Mouse (Mus musculus) bone marrow macrophage, adult 2 months (primary cell): ENCODE measurements around the gene Slc5a3. TPM values are rescaled to one million over a fixed set of nuclear protein-coding genes. Genes with fewer than 3 reads are reported as not detected.

Experiments
- H3K27ac ChIP-seq: 2 replicates; pipeline ENCODE4 v1.5.1; 2012; ENCODE audit warnings: low read depth, low read length; ENCODE audit not compliant: insufficient read depth
- H3K4me1 ChIP-seq: 2 replicates; pipeline ENCODE4 v1.6.1; 2012; ENCODE audit warnings: low read length; ENCODE audit not compliant: control insufficient read depth, insufficient read depth
- H3K4me3 ChIP-seq: 2 replicates; pipeline ENCODE4 v1.5.1; 2012; ENCODE audit warnings: mild to moderate bottlenecking, low read length, moderate library complexity; ENCODE audit not compliant: insufficient read depth
- CTCF ChIP-seq: IDR thresholded peaks from 2 replicates; pipeline ENCODE4 v1.5.1; 2012; ENCODE audit warnings: low read depth, mild to moderate bottlenecking, low read length, moderate library complexity
- POLR2A ChIP-seq: IDR thresholded peaks from 2 replicates; pipeline ENCODE4 v1.6.1; 2012; ENCODE audit warnings: mild to moderate bottlenecking, low read depth, low read length, borderline replicate concordance
- polyA plus RNA-seq: library from polyadenylated mRNA; stranded (reverse); fragments of >200 nt; gene quantifications from 2 replicates; pipeline ENCODE4 v1.2.4, GENCODE M21; 2012; ENCODE audit not compliant: missing spikeins, insufficient read depth, insufficient read length

Slc5a3 gene
- polyA plus RNA-seq, 1 experiment = 7.2 TPM

DNA sequence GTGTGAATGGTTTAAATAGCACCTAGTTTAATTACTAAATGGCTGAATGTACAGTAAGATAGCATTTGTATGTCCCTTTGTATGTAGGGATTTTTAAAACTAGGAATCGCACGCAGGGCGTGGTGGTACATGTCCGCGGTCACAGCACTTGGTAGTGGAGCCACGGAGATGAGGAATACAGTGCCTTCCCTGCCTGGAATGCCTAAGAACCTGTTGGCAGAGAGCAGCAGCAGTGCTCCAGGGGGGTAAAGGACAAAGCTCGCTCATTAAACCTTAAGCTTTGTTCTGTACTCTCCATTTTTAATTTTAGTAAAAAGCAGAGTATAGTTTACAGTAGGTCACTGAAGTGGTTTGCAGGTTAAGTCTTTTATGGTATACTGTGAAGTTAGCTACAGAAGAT is 3.5 kb downstream of the Slc5a3 start:
- peaks cover 22% of the 10 kb centered on the region for H3K4me1 ChIP-seq
- no peak overlapping the region for H3K27ac ChIP-seq
- TF ChIP-seq POLR2A = no peak
- no peak for TF ChIP-seq CTCF
- H3K4me3 ChIP-seq = no peak overlapping the region

DNA sequence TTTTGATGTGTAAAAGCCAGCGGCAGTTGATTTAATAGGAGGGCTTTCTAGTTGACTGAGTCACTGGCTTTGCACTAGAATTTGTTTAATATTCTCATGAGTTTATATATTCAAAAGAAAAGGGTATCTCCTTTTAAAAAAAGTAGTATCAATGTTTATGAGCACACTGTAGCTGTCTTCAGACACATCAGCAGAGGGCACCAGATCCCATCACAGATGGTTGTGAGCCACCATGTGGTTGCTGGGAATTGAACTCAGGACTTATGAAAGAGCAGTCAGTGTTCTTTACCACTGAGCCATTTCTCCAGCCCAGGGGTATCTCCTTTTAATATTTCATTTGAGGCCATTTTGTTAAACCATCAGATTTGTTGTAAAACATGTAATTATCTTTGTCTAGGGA is 4.7 kb downstream of the Slc5a3 start:
- H3K4me1 ChIP-seq = peaks cover 18% of the 10 kb centered on the region

DNA sequence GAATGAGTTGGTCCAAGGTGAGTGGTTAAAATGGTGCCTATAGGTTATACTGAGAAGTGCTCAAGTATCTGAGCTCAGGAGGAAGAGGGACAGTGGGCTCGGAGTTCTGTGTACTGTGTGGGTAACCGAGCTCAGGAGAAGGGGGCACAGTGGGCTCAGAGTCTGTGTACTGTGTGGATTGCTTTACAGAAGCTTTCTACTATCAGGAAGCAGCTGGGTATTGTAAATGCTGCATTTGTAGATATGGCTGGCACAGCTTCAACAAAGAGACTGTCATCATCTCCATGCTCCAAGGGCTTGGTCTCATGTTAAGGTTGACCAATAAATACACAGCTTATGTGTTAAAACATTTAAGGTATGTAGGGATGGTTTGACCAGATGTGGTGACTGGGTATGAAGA is 6.7 kb downstream of the Slc5a3 start:
- Histone ChIP-seq H3K4me3 (no peak overlapping the region), H3K4me1 (peaks cover 16% of the 10 kb centered on the region), H3K27ac (no peak overlapping the region)
- no peak for TF ChIP-seq CTCF

More for the DNA sequence above, 4.7 kb downstream of the Slc5a3 start:
- Histone ChIP-seq H3K27ac (no peak overlapping the region), H3K4me3 (no peak overlapping the region)
- TF ChIP-seq CTCF (no peak), POLR2A (no peak)

DNA sequence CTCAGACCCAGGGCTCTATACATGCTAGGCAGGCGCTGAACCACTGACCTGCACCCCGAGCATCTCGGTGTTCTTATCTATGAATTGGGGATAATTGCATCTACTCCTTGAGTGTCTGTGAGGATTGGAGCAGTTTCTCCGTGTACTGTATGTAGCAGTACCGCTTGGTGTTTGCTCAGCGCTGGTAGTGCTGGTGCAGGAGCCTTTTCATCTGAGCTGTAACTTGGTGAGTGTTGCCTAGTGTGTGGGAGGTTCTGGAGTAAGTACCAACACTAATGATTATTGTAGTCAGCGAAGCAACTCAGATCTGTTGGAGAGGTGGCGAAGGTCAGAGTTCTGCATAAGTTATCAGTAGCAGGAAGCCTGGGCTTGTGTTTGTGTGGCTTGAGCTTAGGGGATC is 12.2 kb downstream of the Slc5a3 start:
- H3K4me1 ChIP-seq = no peaks in the 10 kb centered on the region
- no peak for TF ChIP-seq CTCF
- TF ChIP-seq POLR2A = no peak
- no peak overlapping the region for H3K4me3 ChIP-seq
- no peak overlapping the region for H3K27ac ChIP-seq

DNA sequence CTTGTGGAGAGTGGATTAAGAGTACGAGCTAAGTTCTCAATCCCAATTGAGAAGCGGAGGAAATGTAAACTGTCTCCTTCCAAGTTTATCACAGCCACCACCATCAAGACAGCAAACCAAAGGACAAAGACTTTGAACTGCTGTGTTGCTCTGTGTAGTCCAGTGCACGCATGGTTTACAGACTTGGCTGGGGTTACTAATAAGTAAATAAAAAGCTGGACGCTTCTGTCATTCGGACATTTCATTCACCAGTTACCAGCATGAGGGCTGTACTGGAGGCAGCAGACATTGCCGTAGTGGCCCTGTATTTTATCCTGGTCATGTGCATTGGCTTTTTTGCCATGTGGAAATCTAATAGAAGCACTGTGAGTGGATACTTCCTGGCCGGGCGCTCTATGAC is 18.7 kb downstream of the Slc5a3 start:
- no peaks in the 10 kb centered on the region for H3K4me1 ChIP-seq
- TF ChIP-seq POLR2A (no peak), CTCF (no peak)
- no peak overlapping the region for H3K4me3 ChIP-seq
- no peak overlapping the region for H3K27ac ChIP-seq

DNA sequence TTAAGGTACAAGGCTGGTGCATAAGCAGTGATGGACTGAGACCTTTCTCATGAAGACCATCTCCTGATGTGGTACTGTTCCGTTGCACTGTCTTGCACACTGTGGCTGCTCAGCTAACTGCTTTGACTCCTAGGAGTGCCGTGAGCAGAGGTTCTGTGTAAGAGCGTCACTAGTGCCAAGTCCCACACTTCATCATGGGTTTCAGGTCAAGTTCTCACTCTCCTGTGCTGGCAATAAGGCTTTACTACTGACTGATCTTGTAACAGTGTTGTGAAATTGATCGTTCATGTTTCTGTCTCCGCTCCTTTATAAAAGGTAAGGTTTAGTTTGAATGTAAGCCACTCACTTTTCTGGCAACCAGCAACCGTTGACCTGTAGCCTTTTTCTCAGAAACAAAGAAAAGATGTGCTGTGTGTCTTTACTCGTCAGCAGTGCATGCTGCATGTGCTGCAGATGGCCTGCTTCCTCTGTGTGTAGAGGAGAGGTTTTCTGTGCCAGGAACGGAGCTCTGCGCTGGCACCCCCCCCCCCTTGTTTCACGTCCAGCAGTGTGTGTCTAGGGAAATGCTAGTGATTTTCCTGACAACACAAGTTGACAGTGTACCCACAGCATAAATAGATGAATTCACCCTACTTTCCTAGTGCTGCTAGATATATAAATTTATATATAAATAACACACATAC is 25.8 kb downstream of the Slc5a3 start:
- H3K27ac ChIP-seq = no peak overlapping the region
- H3K4me1 ChIP-seq = peaks cover under 1% of the 10 kb centered on the region
- no peak for TF ChIP-seq POLR2A
- no peak for TF ChIP-seq CTCF
- H3K4me3 ChIP-seq = no peak overlapping the region

DNA sequence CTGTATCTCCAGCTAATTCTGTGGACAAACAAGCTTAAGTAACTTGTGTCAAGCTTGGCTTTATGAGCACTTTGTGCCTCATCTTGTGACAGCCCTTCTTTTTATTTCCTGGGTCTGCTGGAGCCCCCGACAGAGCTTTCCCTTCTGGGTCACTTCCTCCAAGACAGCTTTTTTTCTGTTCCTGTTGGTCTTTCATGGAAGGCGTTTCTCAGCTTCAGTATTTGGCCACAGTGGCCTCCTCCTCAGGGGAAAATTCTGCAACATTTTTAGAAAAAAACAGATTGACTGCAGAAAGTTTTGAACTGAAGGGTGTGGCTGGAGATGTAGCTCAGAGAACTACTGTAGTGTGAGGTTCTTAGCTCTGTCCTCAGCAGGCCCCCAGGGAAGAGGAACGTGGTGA is 31.1 kb downstream of the Slc5a3 start:
- H3K27ac ChIP-seq = peak overlapping the region; percentile 67
- H3K4me1 ChIP-seq = peaks cover 11% of the 10 kb centered on the region
- no peak overlapping the region for H3K4me3 ChIP-seq
- TF ChIP-seq POLR2A (no peak), CTCF (no peak)

DNA sequence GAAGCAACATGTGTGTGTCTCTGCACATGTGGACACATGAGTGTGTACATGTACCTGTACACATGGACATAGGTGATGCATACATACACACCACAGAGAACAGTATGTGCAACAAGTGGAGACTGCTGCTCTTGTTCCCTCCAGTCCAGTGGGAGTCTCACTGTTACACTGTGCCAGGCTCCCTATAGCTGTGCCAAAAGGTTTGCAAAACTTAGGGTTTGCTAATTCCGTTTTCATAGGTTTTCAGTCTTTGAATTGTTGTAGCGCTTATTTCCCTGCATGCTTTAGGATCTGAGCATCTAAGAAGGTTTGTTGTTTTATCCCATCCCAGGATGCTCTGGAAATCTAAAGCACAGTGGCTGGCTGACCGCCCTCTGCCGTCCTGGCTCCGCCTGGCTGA is 33.8 kb downstream of the Slc5a3 start:
- H3K4me3 ChIP-seq = no peak overlapping the region
- no peak for TF ChIP-seq CTCF
- TF ChIP-seq POLR2A = no peak
- H3K27ac ChIP-seq = no peak overlapping the region
- peaks cover 11% of the 10 kb centered on the region for H3K4me1 ChIP-seq

DNA sequence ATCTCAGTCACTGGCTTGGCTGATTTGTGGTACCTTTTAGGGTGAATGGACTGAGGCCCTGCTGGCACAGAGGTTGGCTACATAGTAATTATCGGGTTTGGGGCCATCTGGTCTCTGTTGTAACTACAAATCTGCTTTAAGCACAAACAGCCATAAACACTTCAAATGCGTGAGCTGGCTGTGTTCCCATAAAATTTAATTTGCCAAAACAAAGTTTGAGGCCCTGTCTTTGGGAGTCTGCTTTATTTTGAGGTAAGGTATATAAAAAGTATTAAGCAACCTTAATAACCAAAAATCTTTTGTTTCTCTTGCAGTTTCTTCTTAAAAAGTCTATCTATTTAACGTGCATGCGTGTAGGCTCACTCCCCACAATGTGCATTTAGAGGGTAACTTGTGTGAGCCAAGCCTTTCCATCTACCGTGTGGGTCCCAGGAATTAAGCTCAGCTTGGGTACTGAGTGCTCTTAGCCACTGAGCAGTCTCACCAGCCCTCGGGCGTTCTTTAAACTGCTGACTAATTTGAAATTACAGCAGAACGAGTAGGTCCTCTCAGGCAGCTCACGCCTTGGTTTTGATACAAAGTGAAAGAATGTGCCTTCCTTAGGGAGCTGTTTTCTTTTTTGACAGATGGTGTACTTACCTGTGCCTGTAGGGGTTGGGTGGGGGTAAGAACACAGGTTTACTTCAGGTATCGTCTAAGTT is 40.4 kb downstream of the Slc5a3 start:
- TF ChIP-seq POLR2A = no peak
- no peak for TF ChIP-seq CTCF
- Histone ChIP-seq H3K27ac (no peak overlapping the region), H3K4me3 (no peak overlapping the region), H3K4me1 (no peaks in the 10 kb centered on the region)

DNA sequence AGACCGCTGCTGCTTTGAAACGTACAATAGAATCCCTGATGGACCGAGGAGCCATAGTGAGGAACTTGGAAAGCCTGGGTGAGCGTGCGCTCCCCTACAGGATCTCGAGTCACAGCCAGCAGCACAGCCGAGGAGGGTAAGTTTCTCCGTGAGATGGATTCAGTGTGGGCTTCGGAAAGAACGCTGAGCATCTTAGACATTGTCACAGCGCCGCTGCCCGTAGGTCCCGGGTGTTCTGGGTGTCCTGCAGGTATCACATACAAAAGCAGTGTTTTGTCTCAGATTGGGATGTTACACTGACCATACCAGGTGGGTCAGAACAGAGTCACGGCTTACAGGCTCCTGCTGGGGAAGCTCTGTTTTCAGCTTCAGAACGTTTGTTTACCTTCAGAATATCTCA is 41.5 kb downstream of the Slc5a3 start:
- TF ChIP-seq POLR2A (no peak), CTCF (no peak)
- H3K4me3 ChIP-seq = no peak overlapping the region
- peaks cover under 1% of the 10 kb centered on the region for H3K4me1 ChIP-seq
- H3K27ac ChIP-seq = no peak overlapping the region
